Mouse (Mus musculus) left cerebral cortex, postnatal 4 days (tissue): ENCODE data around the gene 4930563M21Rik. TPM values are rescaled to one million over a fixed set of nuclear protein-coding genes. Genes with fewer than 3 reads are reported as not detected.
"Not testable (repeated sequence)": the region's sequence is repeated elsewhere in the genome, so short reads cannot be mapped to it uniquely, and the experiment has no call there.

ENCODE experiments used
- DNase-seq: peaks from one replicate; pipeline ENCODE4 v3.0.0-alpha.2; 2022
- intact Hi-C: fragments of 180-260 bp; cut with DNase I; formaldehyde crosslinking; loops from one replicate; pipeline ENCODE4 v1.15.1; 2025
- total RNA-seq, 2 experiments: library from RNA; stranded (reverse); gene quantifications; 2 replicates each; pipeline ENCODE4 v1.2.3; 2021

Gene 4930563M21Rik
- total RNA-seq, result not detected

DNA sequence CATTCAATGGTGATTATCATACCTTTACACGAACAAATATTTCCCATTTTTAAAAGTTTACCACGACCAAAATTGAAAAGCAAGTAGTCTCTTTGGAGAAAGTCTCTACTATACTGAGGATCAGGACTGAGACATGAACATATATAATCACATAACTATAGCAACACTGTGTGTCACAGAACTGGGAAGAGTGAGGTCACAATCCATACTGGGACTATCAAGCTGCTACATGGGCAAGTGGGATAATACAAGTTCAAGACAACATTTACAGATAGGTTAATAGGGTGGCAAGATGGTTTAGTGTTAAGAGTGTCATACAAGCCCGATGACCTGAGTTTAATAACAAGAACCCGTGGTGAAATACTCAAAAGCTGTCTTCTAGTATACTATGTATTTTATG, at the start of gene 4930563M21Rik:
4930563M21Rik (minus strand) TSS at position 101 of the 400 bp plus-strand sequence.
- intact Hi-C loops, result no loop called here

GRCm38 (mm10) chr9:56056147-56056546, 45.8 kb upstream of the 4930563M21Rik start:
- no peak for DNase-seq
- intact Hi-C loops, result no loop called here

More for the DNA sequence above, at the start of gene 4930563M21Rik:
- DNase-seq, result no peak

DNA sequence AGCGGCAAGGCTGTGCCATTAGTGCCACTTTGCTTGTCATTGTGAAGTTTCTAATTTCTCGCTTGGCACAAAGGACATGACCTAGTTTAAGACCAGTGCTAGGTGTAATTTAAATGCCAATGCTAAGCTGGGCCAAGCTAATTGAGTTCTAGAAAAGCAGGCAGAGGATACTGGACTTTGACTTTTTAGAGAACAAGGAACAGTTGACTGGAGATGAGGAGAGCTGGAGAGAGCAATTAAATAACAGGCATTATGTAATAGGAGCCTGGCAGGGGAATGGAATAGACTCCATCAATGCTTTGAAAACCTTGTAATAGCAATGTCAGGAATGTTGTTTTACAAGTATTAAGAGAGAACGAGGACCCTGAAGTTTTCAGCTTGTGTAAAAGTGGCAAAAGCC, 43.4 kb upstream of the 4930563M21Rik start:
- intact Hi-C loops, result no loop called here
- no peak for DNase-seq

DNA sequence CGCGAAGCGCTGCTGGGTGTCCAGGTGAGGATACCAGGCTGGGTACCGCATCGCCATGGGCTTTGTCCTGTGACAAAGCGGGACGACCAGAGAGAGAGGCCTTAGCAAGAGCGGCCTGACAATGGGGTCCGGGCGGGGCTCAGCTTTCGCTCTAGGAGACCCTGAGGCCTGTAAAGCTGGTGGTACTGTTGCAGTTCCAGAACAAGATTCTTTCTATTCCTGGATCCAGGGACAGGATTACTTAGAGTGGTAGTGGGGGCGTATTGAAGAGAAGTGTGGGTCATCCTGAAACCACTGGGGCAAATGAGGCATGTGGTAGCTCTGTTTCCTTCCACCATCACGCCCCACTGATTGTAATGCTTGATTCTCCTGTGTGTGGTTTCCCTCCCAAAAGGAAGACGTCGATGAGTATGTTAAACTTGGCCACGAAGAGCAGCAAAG, 31.9 kb upstream of the 4930563M21Rik start:
- no peak for DNase-seq
- intact Hi-C loops, result no loop called here

- DNase-seq, result peak; percentile 96
- intact Hi-C loops, result no loop called here
Observed at GRCm38 (mm10) chr9:56041372-56042180, 31.2 kb upstream of the 4930563M21Rik start, which contains the start of gene Rcn2. Rcn2 (plus strand) TSS chr9:56041845.

DNA sequence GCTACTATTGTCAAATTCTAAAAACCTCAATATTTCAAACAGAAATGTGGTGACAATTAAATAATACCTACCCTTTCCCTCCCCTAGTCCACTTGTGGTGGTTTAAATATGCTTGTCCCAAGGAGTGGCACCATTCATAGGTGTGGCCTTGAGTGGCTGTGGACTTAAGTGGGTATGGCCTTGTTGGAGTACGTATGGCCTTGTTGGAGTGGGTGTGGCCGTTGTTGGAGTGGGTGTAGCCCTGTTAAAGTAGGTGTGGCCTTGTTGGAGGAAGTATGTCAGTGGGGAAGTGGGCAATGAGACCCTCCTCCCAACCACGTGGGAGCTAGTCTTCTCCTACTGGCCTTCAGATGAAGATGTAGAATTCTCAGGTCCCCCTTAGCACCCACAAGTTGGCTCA, 21.9 kb upstream of the 4930563M21Rik start:
- no peak for DNase-seq
- intact Hi-C loops, result no loop called here

DNA sequence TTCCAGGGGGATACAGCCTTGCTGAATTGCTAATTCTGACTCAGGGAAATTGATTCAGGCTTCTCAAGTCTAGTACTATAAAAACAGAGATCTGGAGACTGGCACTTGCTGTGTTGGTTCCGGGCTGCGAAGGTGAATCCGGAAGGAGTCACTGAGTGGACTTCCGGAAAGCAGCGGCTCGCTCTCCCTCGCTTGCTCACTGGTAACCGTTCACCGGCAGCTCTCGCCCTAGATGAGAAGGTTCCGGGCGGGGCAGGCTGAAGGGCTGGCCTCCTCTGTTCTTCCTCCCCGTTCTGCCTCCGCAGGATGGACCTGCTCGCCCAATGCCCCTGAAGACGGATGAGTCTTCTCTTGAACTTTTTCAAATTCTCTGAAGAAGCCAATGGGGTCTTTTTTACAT, 16.9 kb upstream of the 4930563M21Rik start:
- intact Hi-C loops, result no loop called here
- no peak for DNase-seq

GRCm38 (mm10) chr9:56024772-56025171, 14.4 kb upstream of the 4930563M21Rik start:
- no peak for DNase-seq
- intact Hi-C loops, result no loop called here

GRCm38 (mm10) chr9:56004679-56005078, 5.7 kb downstream of the 4930563M21Rik start:
- DNase-seq, intact Hi-C loops: not testable (repeated sequence)

GRCm38 (mm10) chr9:55946819-55947218, 63.5 kb downstream of the 4930563M21Rik start:
- peak; percentile 11 for DNase-seq
- intact Hi-C loops, result no loop called here

DNA sequence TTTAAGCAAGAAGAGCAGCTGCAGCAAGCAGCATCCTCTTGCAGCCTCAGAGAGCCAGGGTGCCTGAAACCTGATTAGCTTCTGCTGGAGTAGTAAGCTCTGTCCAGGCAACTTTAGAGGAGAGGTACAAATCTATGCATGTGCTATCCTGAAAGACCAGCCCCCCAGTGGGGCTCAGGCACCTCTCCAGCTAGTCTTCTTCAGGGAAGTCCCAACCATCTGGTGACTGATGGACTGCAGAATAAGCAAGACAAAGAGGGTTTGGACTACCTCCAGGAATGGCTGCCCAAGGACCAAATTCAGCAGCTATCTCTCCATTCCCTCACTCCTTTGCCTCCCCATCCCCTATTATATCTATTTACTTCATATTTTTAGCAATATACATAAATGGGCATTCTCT, 69.0 kb downstream of the 4930563M21Rik start:
- peak; percentile 21 for DNase-seq
- intact Hi-C loops, result no loop called here

DNA sequence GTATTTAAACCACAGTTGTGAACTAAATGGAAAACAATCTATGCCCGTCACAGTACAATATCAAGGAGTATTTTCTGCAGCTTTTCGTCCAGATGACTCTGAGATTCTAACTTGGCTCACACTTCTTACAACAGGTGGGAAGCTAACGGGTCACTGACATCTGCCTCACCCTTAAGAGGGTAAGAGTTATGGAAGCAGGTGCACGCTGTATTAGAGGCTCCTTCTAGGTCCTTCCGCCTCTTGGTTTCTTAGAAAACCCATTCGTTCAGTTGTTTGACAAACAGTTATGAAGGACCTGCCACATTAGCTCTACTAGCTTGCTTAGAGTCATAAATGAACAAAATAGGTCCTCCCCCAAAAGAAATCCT, 71.7 kb downstream of the 4930563M21Rik start:
- intact Hi-C loops, result no loop called here
- no peak for DNase-seq

DNA sequence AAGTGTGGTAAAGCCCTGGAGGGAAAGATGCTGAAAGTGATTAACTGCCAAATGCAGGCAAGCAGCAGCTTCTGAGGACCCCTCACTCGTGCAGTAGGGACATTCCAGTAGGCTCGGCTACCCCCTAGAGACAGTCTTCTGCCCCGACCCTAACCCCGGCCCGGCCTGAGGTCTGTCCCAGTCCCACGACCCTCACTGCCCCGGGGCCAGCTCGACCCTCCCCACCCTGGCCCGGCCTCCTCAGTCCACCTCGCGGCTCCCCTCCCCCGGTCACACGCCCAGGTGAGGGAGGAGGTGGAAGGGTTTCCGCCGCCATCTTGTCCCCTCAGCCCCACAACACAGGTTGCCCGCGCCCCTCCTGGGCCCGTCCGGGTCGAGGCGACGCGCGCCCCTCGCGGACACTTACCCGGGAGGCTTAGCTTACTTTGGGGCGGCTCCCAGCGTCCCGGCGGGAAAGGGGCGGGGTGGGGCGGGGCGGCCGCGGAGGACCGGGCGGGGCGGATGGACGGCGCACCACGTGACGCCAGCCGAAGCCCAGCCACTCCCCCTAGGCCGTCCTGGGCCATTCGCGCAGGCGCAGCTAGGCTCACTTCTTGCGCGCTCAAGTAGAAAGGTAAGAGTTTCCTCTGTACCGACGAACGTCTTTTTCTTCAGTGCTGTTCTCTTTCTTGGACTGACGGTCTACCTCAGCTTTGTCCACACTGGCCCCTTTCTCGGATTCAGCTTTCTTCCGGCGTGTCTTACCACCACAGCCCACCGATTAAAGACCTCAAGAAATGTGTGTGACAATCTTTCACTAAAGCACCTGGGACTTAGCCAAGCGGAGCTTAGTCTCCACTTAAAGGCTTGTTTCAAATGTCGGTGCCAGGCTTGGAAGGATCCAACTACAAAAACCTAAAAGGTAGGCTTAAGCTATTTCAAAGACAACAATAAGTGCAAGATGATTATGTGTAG, 72.4 kb downstream of the 4930563M21Rik start, which contains the start of gene Scaper:
Scaper (minus strand) TSS at position 456 of the 954 bp plus-strand sequence.
- intact Hi-C loops, result no loop called here
- peak; percentile 90 for DNase-seq

- DNase-seq, result no peak
- intact Hi-C loops, result no loop called here
Observed at GRCm38 (mm10) chr9:55937224-55937663, 73.1 kb downstream of the 4930563M21Rik start.

DNA sequence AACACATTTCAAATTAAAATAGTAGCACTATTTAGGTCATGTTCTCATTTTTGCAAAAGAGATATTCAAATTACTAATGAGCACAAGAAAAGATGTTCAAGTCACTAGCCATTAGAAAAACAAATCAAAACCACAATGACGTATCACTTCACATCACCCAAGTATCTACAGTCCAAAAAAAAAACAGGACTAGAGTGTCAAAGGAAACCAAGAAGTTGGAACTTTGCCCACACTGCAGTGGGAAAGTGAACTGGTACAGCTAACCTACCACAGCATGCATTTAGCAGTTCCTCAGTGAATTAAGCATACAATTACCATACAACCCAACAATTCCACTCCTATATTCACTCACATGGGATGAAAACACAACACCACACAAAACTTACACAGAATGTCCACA, 77.9 kb downstream of the 4930563M21Rik start:
- no peak for DNase-seq
- intact Hi-C loops, result no loop called here

DNA sequence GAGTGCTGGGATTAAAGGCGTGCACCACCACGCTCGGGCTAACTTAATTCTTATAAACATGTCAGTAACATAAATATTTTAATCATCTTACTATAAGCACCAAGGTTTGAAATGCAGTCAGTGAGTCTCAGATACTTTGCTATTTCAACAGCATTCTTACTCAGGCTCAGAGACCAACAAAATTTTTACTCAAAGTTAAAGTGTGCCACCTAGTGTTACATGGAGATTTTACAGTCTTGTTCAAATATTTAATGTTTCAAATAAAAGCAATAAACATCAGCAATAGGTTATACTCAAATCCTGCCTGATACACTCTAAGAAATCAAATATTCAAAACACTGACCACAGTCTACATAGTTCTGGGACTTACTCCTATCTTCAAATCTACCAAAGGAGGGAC, 91.8 kb downstream of the 4930563M21Rik start:
- DNase-seq, result no peak
- intact Hi-C loops, result loop anchor here (10.0 kb wide), 2 partner anchors 374 to 494 kb away; no protein-coding TSS in a partner anchor

DNA sequence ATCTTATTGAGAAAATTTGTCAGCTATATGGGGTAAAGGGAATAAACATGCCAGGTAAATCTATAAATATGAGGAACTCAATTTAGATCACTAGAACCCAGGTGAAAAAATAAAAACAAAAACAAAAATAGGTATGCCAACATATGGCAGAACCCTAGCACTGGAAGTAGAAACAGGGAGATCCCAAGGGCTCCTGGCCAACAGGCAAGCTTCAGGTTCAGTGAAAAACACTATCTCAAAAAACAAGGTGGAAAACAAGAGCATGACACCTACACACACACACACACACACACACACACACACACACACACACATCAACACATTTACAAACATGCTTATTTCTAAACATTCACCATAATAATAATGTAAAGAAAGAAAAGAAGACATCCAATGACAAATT, 93.6 kb downstream of the 4930563M21Rik start:
- intact Hi-C loops, result loop anchor here (10.0 kb wide), 2 partner anchors 372 to 492 kb away; no protein-coding TSS in a partner anchor
- DNase-seq, result no peak
